In the genomic region with DNA sequence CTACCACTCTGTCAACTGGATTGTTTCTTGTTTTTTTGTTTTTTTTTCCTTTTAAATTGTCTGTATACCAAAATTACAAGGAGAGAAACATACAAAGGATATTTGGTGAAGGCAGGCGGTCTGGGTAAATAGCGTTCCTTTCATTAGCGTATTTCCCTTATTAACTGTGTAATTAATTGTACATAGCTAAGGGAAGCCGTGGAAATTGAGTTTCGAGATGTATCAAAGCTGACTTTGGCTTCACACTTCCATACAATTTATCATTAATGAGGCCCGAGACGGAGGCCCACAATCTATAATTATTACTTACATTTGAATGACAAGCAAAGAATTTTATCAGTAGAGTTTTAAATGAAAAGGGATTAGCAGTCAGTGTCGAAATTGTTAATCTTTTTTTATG, we compare ENCODE assay signal across 18 mouse cellular contexts.
DNase-seq lines count a peak whose midpoint lies in the region; ATAC-seq lines count a peak whose summit lies in the region.
"Had no signal": no experiment of that assay in that cellular context is flagged by ENCODE, and none has a peak within 500 bp of the region (broad histone marks: within the 10 kb centered on the region; RNA-seq: fewer than 3 reads in every experiment).

No protein-coding gene starts in this region.

- 52% methylated on average over 8 of the region's 8 CpGs for WGBS in forebrain, embryonic 10.5 days
- WGBS in forebrain, embryonic 16.5 days, result 11% methylated on average over 8 of the region's 8 CpGs
- WGBS in forebrain, embryonic 12.5 days, result 18% methylated on average over 8 of the region's 8 CpGs
- 29% methylated on average over 8 of the region's 8 CpGs for WGBS in hindbrain, embryonic 15.5 days
- WGBS in midbrain, embryonic 15.5 days, result 21% methylated on average over 8 of the region's 8 CpGs

- H3K4me3 ChIP-seq in forebrain, embryonic 10.5 days, result no peak overlapping the region
- no peak overlapping the region for H3K4me3 ChIP-seq in forebrain, embryonic 16.5 days (replicated peaks; ENCODE audit: low read length)
- no peak overlapping the region for H3K4me3 ChIP-seq in forebrain, embryonic 12.5 days (replicated peaks)
- H3K4me3 ChIP-seq in hindbrain, embryonic 15.5 days, result no peak overlapping the region
- H3K4me3 ChIP-seq in midbrain, embryonic 15.5 days, result no peak overlapping the region
- H3K4me3 ChIP-seq: limb, embryonic 12.5 days; liver, embryonic 12.5 days had no signal

- peaks cover 96% of the 10 kb centered on the region for H3K4me1 ChIP-seq in forebrain, embryonic 10.5 days
- H3K4me1 ChIP-seq in forebrain, embryonic 16.5 days (replicated peaks; ENCODE audit: control insufficient read depth, insufficient read depth, low read length), result peaks cover 50% of the 10 kb centered on the region
- H3K4me1 ChIP-seq in forebrain, embryonic 12.5 days, result peaks cover 96% of the 10 kb centered on the region
- H3K4me1 ChIP-seq in hindbrain, embryonic 15.5 days (replicated peaks), result peaks cover 70% of the 10 kb centered on the region
- H3K4me1 ChIP-seq in midbrain, embryonic 15.5 days, result peaks cover 95% of the 10 kb centered on the region

- H3K36me3 ChIP-seq in forebrain, embryonic 10.5 days (replicated peaks), result peaks cover 45% of the 10 kb centered on the region
- H3K36me3 ChIP-seq in forebrain, embryonic 16.5 days (ENCODE audit: control insufficient read depth, insufficient read depth), result no peaks in the 10 kb centered on the region
- H3K36me3 ChIP-seq in forebrain, embryonic 12.5 days (replicated peaks), result peaks cover 9% of the 10 kb centered on the region
- 0 out of 2 replicates have a peak, but pooled peaks cover 3% of the 10 kb centered on the region for H3K36me3 ChIP-seq in hindbrain, embryonic 15.5 days
- H3K36me3 ChIP-seq in midbrain, embryonic 15.5 days (replicated peaks), result peaks cover 6% of the 10 kb centered on the region; the same call in 1 of the 2 replicates
- H3K36me3 ChIP-seq: limb, embryonic 12.5 days; liver, embryonic 12.5 days had no signal

- peak overlapping the region; percentile 44; the same call in 1 of the 2 replicates for H3K27ac ChIP-seq in forebrain, embryonic 10.5 days
- H3K27ac ChIP-seq in forebrain, embryonic 16.5 days (ENCODE audit: low read length), result no peak overlapping the region
- peak overlapping the region; percentile 70; the same call in 1 of the 2 replicates for H3K27ac ChIP-seq in forebrain, embryonic 12.5 days
- peak overlapping the region; percentile 83 for H3K27ac ChIP-seq in hindbrain, embryonic 15.5 days (replicated peaks)
- peak overlapping the region; percentile 80 for H3K27ac ChIP-seq in midbrain, embryonic 15.5 days
- H3K27ac ChIP-seq: kidney, postnatal 0 days; limb, embryonic 12.5 days; liver, embryonic 12.5 days had no signal

- H3K27me3 ChIP-seq in forebrain, embryonic 10.5 days (ENCODE audit: poor library complexity, severe bottlenecking), result peaks cover 24% of the 10 kb centered on the region; the same call in 1 of the 2 replicates
- H3K27me3 ChIP-seq in forebrain, embryonic 16.5 days (replicated peaks; ENCODE audit: control insufficient read depth, insufficient read depth, low read length), result 0 out of 2 replicates have a peak, but pooled peaks cover 3% of the 10 kb centered on the region
- H3K27me3 ChIP-seq in forebrain, embryonic 12.5 days, result no peaks in the 10 kb centered on the region
- no peaks in the 10 kb centered on the region for H3K27me3 ChIP-seq in hindbrain, embryonic 15.5 days
- H3K27me3 ChIP-seq in midbrain, embryonic 15.5 days (replicated peaks), result no peaks in the 10 kb centered on the region
- H3K27me3 ChIP-seq: limb, embryonic 12.5 days had no signal

- H3K9ac ChIP-seq in forebrain, embryonic 16.5 days (replicated peaks; ENCODE audit: low read depth, low read length), result no peak overlapping the region
- H3K9ac ChIP-seq in forebrain, embryonic 12.5 days, result no peak overlapping the region
- H3K9ac ChIP-seq in hindbrain, embryonic 15.5 days, result no peak overlapping the region
- H3K9ac ChIP-seq in midbrain, embryonic 15.5 days, result no peak overlapping the region
- H3K9ac ChIP-seq: limb, embryonic 12.5 days; liver, embryonic 12.5 days had no signal

- DNase-seq in forebrain, embryonic 10.5 days (ENCODE audit: extremely low spot score, low spot score), result no peak
- DNase-seq in cerebellum, postnatal 36 days, result no peak
- no peak for DNase-seq in kidney, postnatal 4 days
- DNase-seq in urinary bladder, postnatal 4 days (ENCODE audit: low spot score in 2 of 2), result no peak
- DNase-seq: adrenal gland, adult 8-10 months; cerebellum, adult 9-11 months; kidney, adult 11 months; layer of hippocampus, adult 9-11 months; lung, adult 2 months; lung, postnatal 36 days; thymus, postnatal 14 days had no signal

- H3K9me3 ChIP-seq in forebrain, embryonic 10.5 days, result no peaks in the 10 kb centered on the region
- no peaks in the 10 kb centered on the region for H3K9me3 ChIP-seq in forebrain, embryonic 16.5 days (ENCODE audit: control insufficient read depth, low read length)
- no peaks in the 10 kb centered on the region for H3K9me3 ChIP-seq in forebrain, embryonic 12.5 days
- no peaks in the 10 kb centered on the region for H3K9me3 ChIP-seq in hindbrain, embryonic 15.5 days
- no peaks in the 10 kb centered on the region for H3K9me3 ChIP-seq in midbrain, embryonic 15.5 days
- H3K9me3 ChIP-seq: limb, embryonic 12.5 days; liver, embryonic 12.5 days had no signal

- H3K4me2 ChIP-seq in forebrain, embryonic 16.5 days (ENCODE audit: low read length), result no peak overlapping the region
- H3K4me2 ChIP-seq in forebrain, embryonic 12.5 days, result 0 out of 2 replicates have a peak overlapping the region, but pooled peaks have one; percentile 6
- H3K4me2 ChIP-seq in hindbrain, embryonic 15.5 days, result no peak overlapping the region
- no peak overlapping the region for H3K4me2 ChIP-seq in midbrain, embryonic 15.5 days
- H3K4me2 ChIP-seq: limb, embryonic 12.5 days; liver, embryonic 12.5 days had no signal

- no peak for ATAC-seq in forebrain, embryonic 16.5 days
- ATAC-seq in forebrain, embryonic 12.5 days (ENCODE audit: low FRiP score), result no peak
- no peak for ATAC-seq in hindbrain, embryonic 15.5 days (ENCODE audit: low FRiP score, low read depth)
- no peak for ATAC-seq in midbrain, embryonic 15.5 days (replicated peaks)
- ATAC-seq: liver, embryonic 12.5 days had no signal
